Mouse (Mus musculus): ENCODE results near the gene Vrk2.

- TF ChIP-seq CTCF (IDR thresholded peaks at IDR 0.05; ENCODE audit: extremely low read depth, insufficient read depth, low read length) (no peak), POLR2A (IDR thresholded peaks at IDR 0.05; ENCODE audit: extremely low read depth, insufficient read depth, low read length) (no peak)
Measured at GRCm38 (mm10) chr11:26454081-26454480, 139.7 kb downstream of the Vrk2 start.
